Mouse (Mus musculus) testis, postnatal 10 days (tissue): ENCODE measurements around the gene Chchd3.

Source experiments
- DNase-seq: peaks from one replicate; pipeline ENCODE4 v3.0.0; 2021; ENCODE audit warnings: low spot score

Chchd3 gene

DNA sequence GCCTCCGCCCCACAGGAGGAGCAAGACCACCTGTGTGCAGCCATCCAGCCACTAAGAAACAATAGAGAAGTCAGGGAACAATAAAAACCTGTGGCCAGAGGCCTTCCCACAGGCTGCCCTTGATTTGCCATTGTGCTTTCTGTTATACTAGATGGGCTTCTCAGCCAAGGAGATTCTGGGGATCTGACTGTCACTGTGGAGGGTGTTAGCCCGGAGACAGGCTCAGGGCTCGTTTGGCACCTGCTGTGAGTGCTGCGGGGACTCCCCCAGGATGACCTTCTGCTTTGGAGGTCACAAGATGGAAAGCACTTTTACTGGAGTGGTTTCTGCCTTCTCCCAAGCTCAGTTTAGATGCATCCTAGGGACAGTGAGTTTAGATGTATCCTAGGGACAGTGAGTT is 262.5 kb downstream of the Chchd3 start:
- DNase-seq: no peak

DNA sequence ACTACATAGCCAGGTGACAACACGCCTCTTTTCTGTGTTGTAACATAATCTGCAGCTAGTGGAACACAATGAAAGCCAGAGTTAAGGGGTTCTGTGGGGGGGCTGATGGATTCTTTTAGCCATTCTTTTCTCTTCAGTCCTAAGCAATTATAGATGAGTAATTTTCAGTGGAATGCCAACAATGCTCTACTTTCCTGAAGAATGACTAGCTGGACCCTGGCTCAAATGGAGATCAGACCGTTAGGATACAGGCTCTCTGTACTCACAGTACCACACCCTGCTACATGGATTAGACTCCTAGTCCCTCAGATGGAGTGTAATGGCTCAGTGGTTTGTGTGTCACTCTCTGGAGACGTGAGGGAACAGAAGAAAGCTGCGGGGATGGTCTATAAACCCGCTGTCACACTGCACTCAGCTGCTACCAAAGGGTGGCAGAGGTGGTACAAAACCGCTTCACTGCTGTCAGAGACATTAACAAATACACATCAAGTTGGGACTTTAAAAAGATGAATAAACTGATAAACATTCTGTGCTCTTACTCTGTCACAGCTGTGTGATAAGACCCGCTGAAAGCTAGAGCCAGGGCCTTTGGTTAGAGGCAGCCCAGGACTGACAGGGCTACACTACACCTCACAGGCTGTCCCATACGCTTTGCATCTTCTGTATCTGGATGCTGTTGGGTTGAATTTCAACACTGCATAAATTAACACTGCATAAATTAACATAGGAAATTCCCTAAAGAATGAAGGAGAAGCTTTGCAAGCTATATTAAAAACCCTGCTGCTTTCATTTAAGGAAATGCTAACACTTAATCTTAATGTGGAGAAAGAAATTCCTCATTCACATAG is 264.2 kb downstream of the Chchd3 start:
- DNase-seq: no peak

DNA sequence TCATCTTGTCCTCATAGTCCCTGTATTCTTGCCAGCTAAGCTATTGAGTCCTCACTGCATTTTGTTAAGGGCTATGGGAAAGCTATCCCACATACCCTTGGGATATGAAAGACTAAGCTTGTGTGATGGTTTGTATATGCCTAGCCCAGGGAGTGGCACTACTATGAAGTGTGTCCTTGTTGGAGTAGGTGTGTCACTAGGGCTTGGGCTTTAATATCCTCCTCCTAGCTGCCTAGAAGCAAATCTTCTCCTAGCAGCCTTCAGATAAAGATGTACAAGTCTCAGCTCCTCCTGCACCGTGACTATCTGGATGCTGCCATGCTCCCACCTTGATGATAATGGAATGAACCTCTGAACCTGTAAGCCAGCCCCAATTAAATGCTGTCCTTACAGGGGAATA is 266.5 kb downstream of the Chchd3 start:
- no peak for DNase-seq

DNA sequence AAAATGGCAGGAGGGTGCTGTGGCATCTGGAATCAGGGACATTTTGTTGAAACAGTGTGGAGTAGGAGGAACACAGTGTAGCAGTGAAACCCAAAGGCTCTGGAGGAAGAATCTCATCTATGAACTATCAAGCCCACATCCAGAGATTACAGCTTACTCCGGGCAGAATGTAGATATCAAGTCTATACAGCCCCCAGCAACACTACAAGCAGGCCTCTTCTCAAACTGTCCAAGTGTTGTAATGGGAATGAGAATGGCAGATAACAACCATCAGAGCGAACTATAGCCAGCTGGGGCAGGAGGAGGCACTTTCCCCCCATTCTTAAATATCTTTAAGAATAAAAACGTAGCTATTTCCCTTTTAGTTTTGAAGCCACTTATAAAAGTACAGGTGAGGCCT is 266.9 kb downstream of the Chchd3 start:
- DNase-seq: no peak

DNA sequence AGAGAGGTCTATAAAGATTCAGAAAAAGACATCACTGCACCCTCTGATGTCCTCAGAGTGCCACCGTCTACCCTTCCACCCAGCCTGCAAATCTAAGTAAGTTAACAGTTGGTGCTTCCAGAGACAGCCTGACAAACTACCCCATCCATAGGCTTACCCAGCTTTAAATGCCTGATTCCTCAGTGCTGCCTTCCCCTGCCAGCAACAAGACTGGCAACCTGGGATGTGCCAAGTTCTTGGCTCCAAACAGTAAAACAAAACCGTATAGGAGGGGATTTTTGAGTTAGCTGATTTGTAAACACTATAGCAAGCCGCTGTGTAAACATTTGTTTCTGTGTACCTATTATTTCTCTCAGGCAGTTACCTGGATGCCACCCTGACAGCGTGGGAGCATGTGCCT is 269.6 kb downstream of the Chchd3 start:
- DNase-seq: no peak

DNA sequence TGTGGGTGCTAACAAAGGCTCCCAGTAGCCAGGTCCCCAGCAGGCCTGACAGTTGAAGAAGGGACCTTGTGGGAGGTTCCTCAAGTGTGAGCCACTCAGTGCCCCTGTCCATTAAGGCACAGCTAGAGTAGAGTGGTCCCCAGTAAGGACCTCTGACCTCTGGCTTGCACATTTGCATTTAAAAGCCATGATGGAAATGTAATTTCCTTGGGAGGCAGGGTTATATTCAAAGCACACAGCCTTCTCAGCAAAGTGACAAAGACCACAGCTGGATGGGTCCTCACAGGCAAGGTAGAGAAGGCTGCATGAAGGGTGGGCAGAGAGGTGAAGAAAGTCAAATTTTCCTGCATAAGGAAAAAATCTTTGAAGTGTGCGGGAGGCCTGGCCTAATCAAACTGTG is 272.7 kb downstream of the Chchd3 start:
- no peak for DNase-seq

DNA sequence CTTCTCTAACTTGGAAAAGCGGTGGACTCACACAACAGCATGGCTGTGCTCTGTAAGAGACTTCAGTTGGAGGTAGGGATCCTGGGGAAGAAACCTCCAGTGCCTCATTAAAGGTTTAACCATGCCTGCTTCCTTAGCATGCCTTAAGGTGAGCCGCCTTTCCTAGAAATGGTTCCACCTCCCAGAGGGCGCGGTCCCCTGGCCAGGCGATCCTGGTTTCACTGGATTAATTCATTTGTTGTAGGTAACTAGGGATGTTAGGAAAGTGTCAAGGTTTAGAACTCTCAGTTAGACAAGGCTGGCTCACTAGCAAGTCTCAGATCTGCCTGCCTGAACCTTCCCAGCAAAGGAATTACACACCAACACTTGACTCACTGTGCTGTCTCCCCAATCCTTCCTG is 273.9 kb downstream of the Chchd3 start:
- no peak for DNase-seq

DNA sequence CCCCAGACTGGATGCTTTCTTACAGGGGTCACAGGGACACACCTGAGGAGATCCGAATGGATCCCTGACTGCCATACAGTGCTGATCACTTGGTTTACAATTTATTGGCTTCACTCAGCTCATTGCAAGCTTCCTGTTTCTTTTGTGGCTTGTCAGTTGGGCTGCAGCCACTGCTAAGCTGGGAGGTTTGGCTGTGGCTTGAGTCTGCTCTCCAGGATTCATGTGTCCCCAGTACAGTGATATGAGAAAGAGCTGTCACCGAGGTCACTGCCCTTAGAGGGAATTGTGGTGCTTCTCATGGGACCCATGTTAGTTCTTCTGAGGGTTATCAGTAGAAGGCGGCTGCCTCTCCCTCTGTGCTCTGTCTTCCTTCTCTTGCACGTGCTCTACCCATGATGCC is 277.0 kb downstream of the Chchd3 start:
- DNase-seq: no peak

DNA sequence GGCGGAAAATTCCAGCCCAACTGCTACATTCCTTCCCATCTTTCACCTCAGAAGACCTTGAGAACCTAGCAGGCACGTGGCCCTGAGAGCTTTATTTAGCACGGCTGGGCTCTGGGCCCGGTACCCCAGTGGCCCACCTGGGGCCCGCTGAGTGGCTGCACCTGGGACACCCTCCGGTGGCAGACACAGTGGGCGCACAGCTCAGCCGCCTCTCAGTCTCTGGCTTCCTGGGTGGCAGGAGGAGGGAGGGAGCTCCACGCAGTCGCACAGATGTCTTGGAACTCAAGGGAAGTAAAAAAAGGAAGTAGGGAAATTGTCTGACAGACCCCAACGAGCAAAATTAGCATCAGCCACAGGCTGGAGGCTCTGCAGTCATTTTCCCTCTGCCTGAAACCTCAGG is 279.5 kb downstream of the Chchd3 start:
- DNase-seq: no peak

DNA sequence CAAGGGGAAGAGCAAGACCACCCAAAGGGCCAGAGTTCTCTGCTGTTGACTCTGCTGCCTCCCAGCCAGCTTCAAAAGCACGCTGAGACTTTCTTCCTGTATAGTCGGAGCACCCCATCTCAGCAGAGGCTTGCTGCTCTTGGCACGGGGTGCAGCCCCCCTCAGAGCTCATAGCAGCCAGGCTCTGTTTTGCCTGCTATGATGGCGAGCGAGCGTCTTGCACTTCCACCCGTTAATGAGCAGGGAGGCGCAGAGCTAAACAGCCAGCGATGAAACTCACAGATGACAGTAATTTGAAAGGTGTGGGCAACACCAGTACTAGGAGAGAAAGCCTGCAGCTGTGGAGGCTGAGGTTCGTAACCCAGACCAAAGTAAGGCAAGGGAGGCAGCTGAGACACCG is 283.7 kb downstream of the Chchd3 start:
- no peak for DNase-seq

DNA sequence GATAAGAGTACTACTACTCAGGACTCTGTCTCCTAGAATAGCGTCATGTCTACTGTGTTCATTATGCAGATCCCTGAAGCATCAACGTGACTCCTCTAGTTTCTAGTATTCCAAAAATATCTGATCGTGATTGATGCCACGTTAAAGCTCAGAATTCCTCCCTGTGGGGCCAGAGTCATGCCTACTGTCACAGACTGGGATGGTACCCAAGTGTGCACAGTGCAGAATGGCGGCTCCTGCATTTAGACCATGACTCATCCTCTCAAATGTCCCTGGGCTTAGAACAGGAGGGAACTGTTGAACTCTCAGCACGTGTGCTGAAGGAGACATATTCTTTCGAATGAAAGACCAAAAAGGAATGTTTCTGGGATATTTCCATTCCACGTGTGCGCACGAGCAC is 305.5 kb downstream of the Chchd3 start:
- no peak for DNase-seq

DNA sequence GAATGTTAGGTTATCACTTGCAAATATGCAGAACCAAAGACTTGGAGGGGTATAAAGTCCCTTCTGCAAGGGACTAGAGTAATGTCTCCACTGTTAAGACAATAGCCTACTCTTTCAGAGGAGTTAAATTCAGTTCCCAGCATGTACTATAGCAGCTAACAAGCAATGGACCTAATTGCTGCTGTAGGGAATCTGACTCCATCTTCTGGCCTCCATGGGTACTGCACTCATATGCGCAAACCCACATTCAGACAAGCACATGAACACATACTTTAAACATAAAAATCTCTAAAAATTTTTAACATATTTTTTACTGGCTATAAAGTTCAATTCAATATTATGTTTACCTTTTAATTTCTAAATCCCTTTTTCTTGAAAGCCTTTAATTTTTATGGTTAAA is 310.2 kb downstream of the Chchd3 start:
- DNase-seq: no peak

DNA sequence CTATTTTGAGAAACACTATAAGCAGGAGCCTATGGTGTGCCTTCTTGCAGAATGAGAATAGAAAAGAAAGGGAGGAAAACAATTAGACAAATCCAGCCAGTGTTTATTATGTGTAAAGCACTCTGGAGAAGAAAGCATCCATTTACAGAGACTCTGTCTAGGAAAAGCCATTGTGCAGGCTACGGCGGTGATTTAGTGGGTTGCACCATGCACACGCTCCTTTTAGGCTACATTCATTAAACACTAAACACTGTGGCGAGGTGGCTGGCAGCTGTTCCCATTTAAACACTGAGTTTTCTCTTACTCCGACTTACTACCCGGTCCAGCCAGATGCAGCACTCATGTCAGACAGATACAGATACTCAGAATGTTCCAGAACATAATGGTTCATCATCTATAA is 311.3 kb downstream of the Chchd3 start:
- DNase-seq: no peak

DNA sequence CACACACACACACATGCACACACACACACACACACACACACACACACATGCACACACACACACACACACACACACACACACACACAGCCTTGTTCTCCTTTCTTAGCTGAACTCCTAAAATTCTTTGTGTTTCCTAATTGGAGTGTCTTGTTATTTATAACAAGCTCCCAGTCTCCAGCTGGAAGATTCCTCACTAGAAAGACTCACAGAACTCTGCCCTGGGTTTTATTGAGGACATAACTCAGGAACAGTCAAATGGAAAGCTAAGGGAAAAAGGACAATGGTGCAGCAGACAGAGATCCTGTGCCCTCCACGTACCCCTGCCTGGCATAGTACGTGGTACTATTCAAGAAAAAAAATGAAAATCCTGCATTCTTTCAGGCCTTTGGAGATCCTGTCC is 312.7 kb downstream of the Chchd3 start:
- no peak for DNase-seq
